Mouse (Mus musculus): ENCODE measurements around the gene Fam160b1.

Gene Fam160b1

GRCm38 (mm10) chr19:57360341-57361130, at the start of gene Fam160b1:
Gene Fam160b1, plus strand, starts transcription at chr19:57360680.
- DNase-seq: peak; percentile 96

- no peak for DNase-seq
Measured at GRCm38 (mm10) chr19:57313226-57313625, 47.3 kb upstream of the Fam160b1 start.

DNA sequence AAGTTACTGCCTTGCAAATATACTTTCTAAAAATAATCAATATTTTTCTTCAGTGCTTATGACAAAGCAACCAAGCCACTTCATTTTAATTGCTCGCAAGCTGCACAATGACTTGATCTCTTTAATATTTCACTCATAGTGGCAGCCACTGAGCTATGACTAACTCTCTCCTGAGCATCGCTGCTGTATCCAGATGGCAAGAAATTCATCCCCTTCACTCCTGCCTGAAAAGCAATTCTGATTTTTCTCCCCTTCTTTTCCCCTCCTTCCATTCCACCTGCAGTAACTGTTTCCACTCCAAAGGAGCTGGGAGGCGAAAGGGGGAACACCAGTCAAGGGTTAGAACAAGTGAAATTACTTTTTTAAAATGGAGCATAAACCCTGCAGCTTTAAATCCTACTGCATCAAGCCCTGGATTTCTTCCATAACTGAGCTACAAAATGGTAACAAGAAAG, 46.6 kb upstream of the Fam160b1 start:
- DNase-seq: no peak

DNA sequence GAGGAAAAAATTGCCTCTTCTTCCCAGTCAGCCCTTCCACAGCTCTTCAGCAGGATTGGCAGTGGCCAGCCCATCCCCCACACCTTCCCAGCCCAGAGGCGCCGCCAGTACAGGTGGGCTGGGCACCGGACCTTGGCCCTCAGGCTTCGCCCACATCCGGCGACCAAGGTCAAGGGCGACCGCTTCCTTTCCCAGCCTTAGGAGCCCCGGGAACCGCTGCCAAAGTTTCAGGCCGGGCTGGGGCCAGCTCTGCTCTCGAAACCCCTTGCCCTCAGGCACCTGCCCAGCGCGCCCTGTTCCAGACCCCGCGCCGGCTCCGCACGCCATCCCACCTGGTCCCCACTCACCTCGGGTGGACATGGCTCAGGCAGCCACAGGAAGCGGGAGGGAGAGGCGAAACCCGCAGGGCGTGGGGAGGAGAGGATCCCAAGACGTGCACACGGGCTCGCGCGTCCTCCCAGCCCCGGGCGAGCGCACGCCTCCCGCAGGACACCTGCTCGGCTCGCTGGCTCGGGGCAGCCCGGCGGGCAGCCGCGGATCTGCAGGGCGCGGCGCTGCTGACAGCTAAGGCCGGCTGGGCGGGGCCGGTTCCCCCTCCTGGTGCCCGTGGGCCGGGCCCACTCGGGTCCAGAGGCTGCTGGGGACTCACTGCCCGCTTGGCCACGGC, 46.0 kb upstream of the Fam160b1 start, which contains the start of gene Ablim1:
Gene Ablim1 (minus strand): TSS at position 574 of the 667 bp plus-strand sequence.
- DNase-seq: peak; percentile 65

DNA sequence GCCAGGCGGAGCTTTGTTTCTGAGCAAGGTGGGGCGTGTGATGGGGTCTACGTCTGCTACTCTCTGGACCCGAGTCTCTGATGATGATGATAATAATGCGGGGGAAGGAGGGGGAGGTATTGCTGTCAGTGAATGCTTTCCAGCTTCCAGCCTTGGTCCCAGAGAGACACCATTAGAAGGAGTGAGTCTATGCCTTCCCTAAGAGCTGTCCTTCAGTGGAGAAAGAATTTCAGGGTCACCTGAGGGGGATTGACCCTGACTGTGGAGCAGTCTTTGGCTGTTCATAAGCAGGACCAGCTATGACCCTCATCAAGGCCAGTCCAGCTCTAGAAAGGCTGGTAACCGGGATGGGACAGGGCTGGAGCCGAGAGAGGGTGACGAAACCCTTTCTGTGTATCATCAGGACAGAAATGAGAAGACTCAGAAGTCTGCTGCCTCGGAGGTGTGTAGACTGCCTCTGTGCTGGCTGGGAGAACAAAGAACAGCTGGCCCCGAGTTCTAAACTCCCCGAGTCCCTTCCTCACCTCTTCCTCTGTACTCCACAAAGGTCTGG, 45.4 kb upstream of the Fam160b1 start:
- DNase-seq: no peak

DNA sequence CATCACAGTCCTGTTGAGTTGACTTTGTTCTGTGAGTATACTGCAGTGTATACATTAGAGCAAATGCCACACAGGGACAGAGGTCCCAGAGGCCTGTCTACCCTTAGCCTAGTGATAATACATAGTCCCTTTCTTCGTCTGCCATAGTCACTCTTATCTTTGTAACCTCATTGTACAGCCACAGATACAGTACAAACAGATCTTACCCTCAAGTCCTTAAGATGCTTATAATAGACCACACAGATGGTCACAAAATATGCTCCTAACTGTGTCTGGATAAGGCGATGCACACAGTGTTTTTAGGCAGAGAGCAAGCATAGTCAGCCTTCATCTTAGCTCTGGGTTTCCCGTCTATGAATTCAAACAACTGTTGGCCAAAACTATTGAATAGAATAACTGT, 43.9 kb upstream of the Fam160b1 start:
- DNase-seq: no peak

- DNase-seq: no peak
Measured at GRCm38 (mm10) chr19:57320656-57321382, 39.7 kb upstream of the Fam160b1 start.

- DNase-seq: no peak
Measured at GRCm38 (mm10) chr19:57321839-57322238, 38.6 kb upstream of the Fam160b1 start.

- no peak for DNase-seq
Measured at GRCm38 (mm10) chr19:57322491-57322890, 38.0 kb upstream of the Fam160b1 start.

- DNase-seq: no peak
Measured at GRCm38 (mm10) chr19:57323087-57323486, 37.4 kb upstream of the Fam160b1 start.

GRCm38 (mm10) chr19:57325748-57326300, 34.7 kb upstream of the Fam160b1 start:
- peak; percentile 88 for DNase-seq

DNA sequence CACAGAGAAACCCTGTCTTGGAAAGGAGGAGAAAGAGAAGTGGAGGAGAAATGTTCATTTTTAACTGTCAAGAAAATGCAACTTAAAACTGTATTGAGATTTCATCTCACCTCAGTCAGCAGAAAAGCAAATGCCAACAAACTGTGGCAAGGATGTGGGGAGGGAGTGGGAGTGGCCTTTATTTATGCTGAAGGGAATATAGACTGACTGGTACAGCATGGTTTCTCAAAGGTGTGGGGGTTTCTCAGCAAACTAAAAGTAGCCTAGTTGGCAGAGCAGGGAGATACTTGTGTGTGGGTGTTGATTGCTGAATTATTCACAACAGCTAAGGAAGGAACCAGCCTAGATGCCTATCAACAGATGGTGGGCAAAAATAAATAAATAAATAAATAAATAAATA, 32.8 kb upstream of the Fam160b1 start:
- no peak for DNase-seq

GRCm38 (mm10) chr19:57328269-57328668, 32.2 kb upstream of the Fam160b1 start:
- DNase-seq: no peak

- peak; percentile 65 for DNase-seq
Measured at GRCm38 (mm10) chr19:57328792-57329191, 31.7 kb upstream of the Fam160b1 start.

DNA sequence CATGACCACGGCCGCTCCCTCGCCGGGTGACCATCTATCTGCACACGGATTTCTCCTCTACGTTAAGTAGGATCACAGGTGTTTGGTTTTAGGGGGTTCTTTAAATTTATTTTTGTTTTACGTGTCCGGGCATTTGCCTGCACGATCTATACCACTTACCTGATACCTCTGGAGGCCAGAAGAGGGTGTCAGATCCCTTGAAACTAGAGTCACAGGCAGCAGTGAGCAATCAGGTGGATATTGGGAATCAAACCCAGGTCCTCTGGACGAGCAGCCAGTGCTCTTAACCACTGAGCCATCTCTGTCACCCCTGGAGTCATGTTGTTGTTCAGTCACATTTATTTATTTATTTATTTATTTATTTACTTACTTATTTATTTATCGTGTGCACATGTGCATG, 30.2 kb upstream of the Fam160b1 start:
- DNase-seq: no peak

DNA sequence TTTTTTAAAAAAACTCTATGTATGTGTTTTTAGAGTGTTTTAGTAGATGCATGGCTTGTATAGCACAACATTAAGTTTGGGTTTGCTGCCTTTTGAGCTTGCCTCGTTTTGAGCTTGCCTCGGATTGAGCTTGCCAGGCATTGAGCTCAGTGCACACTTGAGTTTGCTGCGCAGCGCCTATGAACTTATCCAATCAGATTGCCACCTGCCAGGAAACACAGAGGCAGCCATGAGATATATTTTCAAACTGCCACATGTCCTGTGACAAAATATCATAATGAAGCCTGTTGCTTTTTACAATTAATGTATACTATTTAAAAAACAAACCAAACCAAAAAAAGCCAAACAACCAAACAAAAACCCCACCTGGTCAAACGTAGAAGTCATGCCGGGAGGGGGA, 29.2 kb upstream of the Fam160b1 start:
- no peak for DNase-seq

DNA sequence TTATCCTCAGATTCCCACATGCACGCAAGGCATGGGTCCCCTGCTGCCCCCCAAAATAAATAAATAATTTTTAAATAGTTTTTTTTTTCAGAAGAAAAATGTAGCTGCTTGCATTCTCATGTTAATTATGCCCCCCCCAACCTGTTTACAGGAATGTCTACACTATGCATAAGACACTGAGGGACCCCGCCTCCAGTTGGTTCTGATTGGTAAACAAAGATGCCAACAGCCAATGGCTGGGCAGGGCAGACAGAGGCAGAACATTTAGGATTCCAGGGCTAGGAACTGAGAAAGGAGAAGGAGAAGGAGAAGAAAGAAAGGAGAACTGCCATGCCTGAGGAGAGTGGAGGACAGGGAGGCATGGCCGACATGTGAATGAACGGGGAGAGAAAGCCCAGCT, 27.1 kb upstream of the Fam160b1 start:
- DNase-seq: no peak

DNA sequence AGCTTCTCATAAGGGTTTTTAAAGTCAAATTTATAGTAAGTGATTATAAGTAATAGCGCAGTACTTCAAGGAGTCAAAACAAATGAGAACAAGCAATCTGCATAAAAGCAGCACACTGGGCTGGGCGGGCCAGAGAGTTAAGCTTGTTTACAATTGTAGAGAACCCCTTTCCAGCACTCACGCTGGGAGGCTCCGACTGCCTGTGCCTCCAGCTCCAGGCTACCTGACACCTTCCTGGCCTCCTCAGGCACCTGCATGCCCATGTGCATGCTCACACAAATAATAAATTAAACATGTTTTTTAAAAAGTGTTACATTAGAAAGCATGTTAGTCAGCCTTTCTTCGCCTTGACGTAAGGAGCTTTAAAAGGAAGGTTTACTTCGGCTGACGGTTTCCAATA, 25.3 kb upstream of the Fam160b1 start:
- DNase-seq: no peak

DNA sequence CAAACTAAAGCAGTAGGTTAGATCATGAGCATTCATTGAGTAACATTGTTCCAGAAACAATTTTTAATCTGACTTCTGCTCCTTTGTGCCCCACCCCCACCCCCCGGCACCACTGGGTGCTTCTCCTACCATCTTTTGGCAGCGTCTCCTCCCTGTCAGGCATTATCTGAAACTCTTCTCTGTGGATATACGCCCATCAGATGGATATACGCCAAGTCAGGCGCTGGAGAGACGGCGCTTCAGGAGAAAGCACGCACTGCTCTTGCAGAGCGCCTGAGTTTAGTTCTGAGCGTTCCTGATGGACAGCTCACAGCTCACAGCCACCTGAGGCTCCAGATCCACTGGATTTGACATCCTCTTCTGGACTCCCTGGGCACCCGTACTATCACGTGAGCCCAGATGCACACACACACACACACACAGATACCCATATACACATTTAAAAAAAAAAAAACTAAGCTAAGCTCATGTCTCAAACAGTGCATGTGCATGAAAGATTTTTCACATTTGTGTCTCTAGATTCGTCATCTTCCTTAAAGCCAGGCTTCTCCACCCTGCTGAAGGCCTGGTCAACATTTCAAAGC, 21.1 kb upstream of the Fam160b1 start:
- no peak for DNase-seq

DNA sequence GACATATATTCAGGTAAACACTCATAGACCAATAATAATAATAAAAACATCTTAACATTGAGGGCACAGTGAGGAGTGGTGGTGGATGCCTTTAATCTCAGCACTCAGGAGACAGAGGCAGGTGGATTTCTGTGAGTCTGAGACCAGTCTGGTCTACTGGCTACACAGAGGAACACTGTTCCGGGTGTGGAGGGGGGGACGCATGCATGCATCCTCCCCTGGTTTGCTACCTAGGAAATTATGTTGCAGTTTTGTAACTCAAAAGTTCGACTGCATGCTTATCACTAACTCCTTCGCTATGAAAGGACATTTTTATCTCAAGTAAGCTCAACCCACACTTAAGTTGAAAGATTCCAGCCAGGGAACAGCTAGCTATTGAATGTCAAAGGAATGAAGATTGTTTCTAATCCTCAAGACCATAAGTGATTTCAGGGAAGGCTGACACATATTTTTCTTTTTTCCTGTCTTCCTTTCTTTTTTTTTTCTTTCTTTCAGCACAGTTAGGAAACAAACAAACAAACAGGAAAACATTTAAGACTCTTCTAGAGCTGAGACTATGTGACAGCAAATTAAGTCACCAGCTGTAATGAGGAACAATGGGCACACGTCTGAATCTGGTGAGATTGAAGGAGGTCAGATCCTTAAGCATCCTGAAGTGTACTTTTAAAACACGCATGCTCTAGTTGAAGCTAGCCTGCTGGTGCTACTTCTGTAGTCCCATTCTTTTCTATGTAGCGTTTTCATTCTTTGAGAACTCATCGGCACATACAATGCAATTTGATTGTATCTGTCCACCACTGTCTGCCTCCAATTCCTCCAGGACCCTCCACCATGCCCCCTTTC, 19.4 kb upstream of the Fam160b1 start:
- no peak for DNase-seq

DNA sequence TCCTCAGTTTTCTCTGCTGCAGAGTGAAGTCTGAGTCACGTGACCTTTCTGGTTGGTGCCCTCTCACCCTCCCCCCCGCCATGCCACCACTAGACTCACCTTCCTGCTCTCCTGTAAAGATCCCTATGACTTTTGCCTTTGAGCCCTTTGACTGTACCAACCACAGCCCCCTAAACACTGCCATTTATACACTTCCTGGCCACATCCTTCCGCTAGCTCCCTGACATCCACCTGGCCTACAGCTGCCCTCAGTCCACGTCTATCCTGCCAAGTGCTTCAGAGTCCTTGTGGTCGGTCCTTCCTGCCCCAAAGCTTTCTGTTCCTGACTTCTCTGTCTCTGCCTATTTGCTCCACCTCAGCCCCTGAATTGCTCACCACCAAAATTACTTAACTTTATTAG, 16.6 kb upstream of the Fam160b1 start:
- DNase-seq: no peak

DNA sequence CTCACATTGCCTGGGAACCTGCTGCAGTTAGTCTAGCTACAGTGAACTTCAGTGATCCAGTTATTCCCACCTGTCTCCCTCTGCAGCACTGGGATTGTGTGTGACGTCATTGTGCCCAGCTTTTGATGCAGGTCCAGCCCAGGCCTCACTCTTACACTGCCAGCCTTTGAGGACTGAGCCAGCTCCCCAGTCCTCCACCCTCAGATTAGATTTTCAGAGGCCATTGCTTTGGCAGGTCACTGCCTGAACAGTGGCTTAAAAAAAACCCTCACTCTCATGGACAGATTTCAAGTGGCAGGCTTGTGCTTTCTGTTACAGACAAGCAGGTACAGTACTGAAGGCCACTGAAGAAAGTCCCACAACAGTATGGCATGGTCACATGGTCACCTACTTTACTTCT, 15.8 kb upstream of the Fam160b1 start:
- no peak for DNase-seq
